Mouse (Mus musculus) megakaryocyte, embryonic 14.5 days (primary cell): Measurements from ENCODE around the gene Atxn7l1.

Source experiments
- FLI1 ChIP-seq: IDR thresholded peaks from 2 replicates; pipeline ENCODE4 v1.6.1; 2012; ENCODE audit warnings: low read length, inconsistent platforms, mixed read lengths
- GATA1 ChIP-seq: IDR thresholded peaks from 3 replicates; pipeline ENCODE4 v1.6.1; 2012; ENCODE audit warnings: mixed read lengths, low read length, inconsistent platforms, borderline replicate concordance

DNA sequence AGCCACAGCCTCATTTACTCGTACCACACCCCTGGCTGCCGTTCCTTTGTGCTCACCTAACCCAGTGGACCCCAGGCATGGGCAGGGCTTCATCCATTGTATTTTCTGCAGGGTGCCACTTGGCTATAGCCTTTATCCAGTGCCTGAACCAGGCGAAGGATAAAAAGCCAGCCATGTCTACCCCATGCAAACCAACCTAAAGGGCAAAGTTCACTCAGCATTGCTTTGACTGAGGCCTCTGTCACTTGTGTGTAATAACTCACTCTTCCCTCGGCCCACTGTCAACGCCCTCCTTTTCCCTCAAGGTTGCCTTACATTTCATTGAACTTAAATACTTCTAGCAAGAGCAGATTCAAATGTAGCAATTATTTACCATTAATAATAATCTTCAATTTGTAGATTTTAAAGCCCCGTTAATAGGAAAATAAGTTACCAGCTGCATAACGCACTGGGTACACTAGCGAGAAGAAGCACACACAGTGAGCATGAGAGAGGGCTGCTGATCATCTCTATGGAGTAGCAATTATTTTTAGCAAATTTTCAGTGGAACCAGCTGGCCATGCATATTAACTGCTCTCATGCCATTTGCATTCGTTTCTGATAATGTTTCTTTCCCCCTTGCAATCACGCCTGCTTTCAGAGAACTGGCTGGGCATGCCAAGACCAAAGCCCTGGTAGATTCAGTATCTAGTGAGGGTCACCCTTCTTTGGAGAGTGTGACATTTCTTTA lies 40.9 kb upstream of the Atxn7l1 start:
- no peak for TF ChIP-seq GATA1
- TF ChIP-seq FLI1: no peak
